Mouse (Mus musculus) lung, adult 2 months (tissue): ENCODE measurements around the gene Pip5k1b.

Experiments
- CTCF ChIP-seq: fragments of 200-500 bp; IDR thresholded peaks from 2 replicates; pipeline ENCODE4 v1.5.1; 2011; ENCODE audit warnings: mild to moderate bottlenecking, low read length, control low read depth; ENCODE audit not compliant: insufficient read depth
- POLR2A ChIP-seq: fragments of 200-500 bp; IDR thresholded peaks from 2 replicates; pipeline ENCODE4 v1.6.1; 2011; ENCODE audit warnings: low read depth, mild to moderate bottlenecking, control low read depth, low read length, borderline replicate concordance; ENCODE audit errors: extremely low read depth

GRCm38 (mm10) chr19:24444322-24444721, 111.3 kb downstream of the Pip5k1b start:
- no peak for TF ChIP-seq POLR2A
- no peak for TF ChIP-seq CTCF
